Mouse (Mus musculus) bone marrow, adult 2 months (tissue): ENCODE results near the gene Serpinb1c.

Experiments used
- CTCF ChIP-seq: fragments of 200-500 bp; IDR thresholded peaks from 2 replicates; pipeline ENCODE4 v1.5.1; 2011; ENCODE audit warnings: low read length, control low read depth; ENCODE audit not compliant: control insufficient read depth, insufficient read depth
- POLR2A ChIP-seq: fragments of 200-500 bp; IDR thresholded peaks from 2 replicates; pipeline ENCODE4 v1.6.1; 2011; ENCODE audit warnings: low read depth, mild to moderate bottlenecking, control low read depth, low read length, borderline replicate concordance; ENCODE audit not compliant: control insufficient read depth

DNA sequence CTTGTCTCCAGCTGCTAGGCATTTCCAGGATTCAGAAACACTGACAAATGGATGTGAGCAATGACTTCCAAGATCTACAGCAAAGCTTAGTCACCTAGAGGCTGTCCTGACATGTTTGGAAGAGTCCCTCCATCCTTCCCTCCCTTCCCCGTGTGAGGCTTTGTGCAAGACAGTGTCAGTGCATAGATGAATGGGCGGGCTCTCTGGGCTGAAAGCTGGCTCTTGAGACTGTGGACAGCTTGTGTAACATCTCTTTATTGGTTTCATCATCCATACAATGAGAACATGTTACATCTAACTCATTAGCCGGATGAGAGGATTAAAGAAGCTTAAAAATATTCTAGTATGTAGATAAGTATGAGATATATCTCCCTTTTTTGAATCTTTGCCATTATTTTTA is 65.2 kb downstream of the Serpinb1c start:
- TF ChIP-seq POLR2A (no peak), CTCF (no peak)
